Mouse (Mus musculus) Patski (cell line): ENCODE measurements around the gene Nrip1. TPM values are rescaled to one million over a fixed set of nuclear protein-coding genes. Genes with fewer than 3 reads are reported as not detected.
A peak's percentile ranks its signal among the peaks of the same experiment; 100 is the strongest.

ENCODE experiments used
- ATAC-seq: fragments of 100-300 bp; one replicate; pipeline ENCODE4 v1.8.0; 2021
- CTCF ChIA-PET: fragments of 350-600 bp; sonication (Branson Sonifier 250); formaldehyde crosslinking; loops from one replicate; lab custom pipeline; 2022; ENCODE audit warnings: inconsistent platforms; lab: Charles Lee
- POLR2A ChIA-PET: fragments of 350-600 bp; sonication (Branson Sonifier 250); formaldehyde crosslinking; loops from one replicate; lab custom pipeline; 2022; ENCODE audit warnings: antibody characterized with exemption, inconsistent platforms; lab: Charles Lee
- DNase-seq: peaks from one replicate; pipeline ENCODE4 v3.0.0-alpha.2; 2011; ENCODE audit warnings: low read depth, low spot score
- H3K27me3 ChIP-seq: fragments of 371-371 bp; one replicate; pipeline ENCODE4 v1.5.1; 2021
- CTCF ChIP-seq: fragments of 100-300 bp; IDR thresholded peaks from one replicate; pipeline ENCODE4 v1.5.1; 2021
- in situ Hi-C: fragments of 300-500 bp; cut with MboI; formaldehyde crosslinking; loops from 3 replicates; pipeline ENCODE4 v1.11.1; 2018; ENCODE audit warnings: low pct_unique_long_range_greater_than_20kb, mixed read lengths
- polyA plus RNA-seq: library from polyadenylated mRNA; unstranded; gene quantifications from one replicate; pipeline ENCODE4 v1.2.3, GENCODE M21; 2021

Nrip1 gene
- 9.5 TPM for polyA plus RNA-seq

DNA sequence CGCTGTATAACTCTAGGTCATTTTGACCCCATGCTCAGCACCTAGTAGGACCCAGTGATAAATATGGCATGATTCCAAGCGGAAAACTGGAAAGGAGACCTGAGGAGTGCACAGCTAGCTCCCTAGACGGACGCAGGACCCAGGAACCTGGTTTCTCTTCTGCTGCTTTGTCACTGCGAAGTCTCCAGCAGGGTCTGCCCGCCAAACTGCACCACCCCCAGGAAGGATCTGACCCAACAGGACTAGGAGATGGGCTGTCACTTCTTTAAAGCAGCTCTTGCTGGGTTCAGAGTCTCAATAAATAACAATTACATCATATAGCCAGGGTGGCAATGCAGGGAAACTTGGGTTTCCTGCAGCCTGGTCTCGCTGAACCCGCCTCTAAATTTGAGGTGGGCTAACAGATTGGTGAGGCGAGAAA, at the start of gene Nrip1:
Gene Nrip1, minus strand, starts transcription at position 157 of the 421 bp plus-strand sequence.
- in situ Hi-C loops: loop anchor here (10.0 to 25.0 kb wide), 3 partner anchors 171 to 611 kb away; partner anchors contain the start of gene Hspa13
- no peak for TF ChIP-seq CTCF
- H3K27me3 ChIP-seq: no peaks in the 10 kb centered on the region
- ChIA-PET CTCF (interaction anchor here (1.6 to 2.6 kb wide), 3 partner anchors 13 to 31 kb away, joined by 3 to 5 read pairs (median 4); no protein-coding TSS in a partner anchor), POLR2A (interaction anchor here (0.6 kb wide), 1 partner anchor 25 kb away, joined by 7 read pairs; no protein-coding TSS in a partner anchor)
- DNase-seq: no peak
- ATAC-seq: peak; percentile 4

DNA sequence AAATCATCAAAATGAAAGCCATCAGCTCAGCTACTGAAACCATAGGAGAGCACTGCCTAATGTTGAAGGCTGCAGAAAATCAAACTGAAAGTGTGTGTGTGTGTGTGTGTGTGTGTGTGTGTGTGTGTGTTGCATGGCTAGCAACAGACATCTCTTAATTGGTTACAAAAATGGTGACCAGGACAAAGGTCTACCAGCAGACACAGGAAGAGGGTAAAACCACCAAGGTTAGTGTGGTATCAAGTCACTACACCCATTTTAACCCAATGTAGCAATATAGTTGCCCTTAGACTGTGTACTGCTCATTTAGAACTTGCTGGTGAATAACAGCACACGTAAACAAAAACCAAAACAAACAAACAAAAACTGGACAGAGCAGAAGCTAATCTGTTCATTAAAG, 48.9 kb upstream of the Nrip1 start:
- POLR2A ChIA-PET: no interaction called here
- no peak for DNase-seq
- no peak for ATAC-seq
- CTCF ChIA-PET: no interaction called here
- H3K27me3 ChIP-seq: no peaks in the 10 kb centered on the region
- TF ChIP-seq CTCF: no peak
- in situ Hi-C loops: no loop called here

DNA sequence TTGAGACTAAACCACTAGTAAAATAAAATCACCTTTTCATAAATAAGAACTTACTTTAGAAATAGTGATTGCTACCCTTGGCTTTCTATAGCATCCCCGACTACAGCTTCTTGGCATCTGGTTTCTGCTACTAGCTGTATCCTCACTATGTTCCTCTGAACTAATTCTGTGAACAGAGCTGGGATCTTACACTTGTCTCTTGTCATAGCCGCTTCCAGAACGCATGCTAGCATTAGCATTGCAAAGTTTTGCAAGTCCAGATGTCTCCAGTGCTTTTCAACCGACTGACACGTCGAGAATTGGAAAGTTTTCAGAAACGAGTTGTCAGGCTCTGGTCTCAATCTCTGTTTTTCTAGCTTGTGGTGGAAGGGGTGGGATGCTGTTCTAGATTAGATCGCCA, 46.2 kb upstream of the Nrip1 start:
- TF ChIP-seq CTCF: no peak
- H3K27me3 ChIP-seq: no peaks in the 10 kb centered on the region
- in situ Hi-C loops: no loop called here
- ChIA-PET CTCF (no interaction called here), POLR2A (no interaction called here)
- ATAC-seq (no peak), DNase-seq (no peak)

DNA sequence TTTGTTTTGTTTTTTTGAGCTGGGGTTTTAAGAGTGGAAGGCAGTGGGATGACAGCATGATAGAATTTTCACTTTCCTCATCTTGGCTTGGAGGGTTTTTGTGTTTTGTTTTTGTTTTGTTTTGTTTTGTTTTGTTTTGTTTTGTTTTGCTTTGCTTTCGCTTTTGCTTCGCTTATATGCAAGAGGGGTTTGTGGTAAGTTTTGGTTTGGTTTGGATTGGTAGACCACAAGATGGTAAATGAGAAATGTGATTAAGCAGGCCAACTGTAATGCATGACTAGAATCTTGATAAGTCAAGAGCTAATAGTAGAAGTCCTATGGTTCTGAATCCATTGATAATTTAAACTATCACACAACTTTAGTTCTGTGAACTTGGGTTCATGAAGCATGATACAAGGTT, 42.9 kb upstream of the Nrip1 start:
- in situ Hi-C loops: no loop called here
- CTCF ChIA-PET: interaction anchor here (1.3 kb wide), 1 partner anchor 26 kb away, joined by 3 read pairs; no protein-coding TSS in a partner anchor
- DNase-seq (no peak), ATAC-seq (no peak)
- no peaks in the 10 kb centered on the region for H3K27me3 ChIP-seq
- POLR2A ChIA-PET: no interaction called here
- TF ChIP-seq CTCF: no peak

DNA sequence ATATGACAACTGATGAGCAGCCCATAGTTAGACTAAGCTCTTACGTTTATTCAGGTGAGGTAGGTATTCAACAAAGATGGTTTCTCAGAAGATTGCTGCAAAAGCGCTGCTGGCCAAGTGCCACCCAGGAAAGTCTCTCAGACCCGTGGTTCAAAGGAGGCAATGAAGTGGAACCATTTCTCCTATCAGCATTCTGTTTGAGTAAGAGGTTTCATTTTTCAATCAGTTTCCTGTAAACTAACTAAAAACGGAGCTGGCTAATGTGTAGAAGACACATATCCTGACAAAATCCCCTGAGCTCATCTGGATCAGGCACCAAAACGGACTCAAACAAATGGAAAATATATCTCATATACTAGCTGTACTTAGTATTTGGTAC, 42.4 kb upstream of the Nrip1 start:
- TF ChIP-seq CTCF: no peak
- ATAC-seq: no peak
- no peak for DNase-seq
- in situ Hi-C loops: no loop called here
- ChIA-PET CTCF (interaction anchor here (1.3 kb wide), 1 partner anchor 26 kb away, joined by 3 read pairs; no protein-coding TSS in a partner anchor), POLR2A (no interaction called here)
- no peaks in the 10 kb centered on the region for H3K27me3 ChIP-seq

DNA sequence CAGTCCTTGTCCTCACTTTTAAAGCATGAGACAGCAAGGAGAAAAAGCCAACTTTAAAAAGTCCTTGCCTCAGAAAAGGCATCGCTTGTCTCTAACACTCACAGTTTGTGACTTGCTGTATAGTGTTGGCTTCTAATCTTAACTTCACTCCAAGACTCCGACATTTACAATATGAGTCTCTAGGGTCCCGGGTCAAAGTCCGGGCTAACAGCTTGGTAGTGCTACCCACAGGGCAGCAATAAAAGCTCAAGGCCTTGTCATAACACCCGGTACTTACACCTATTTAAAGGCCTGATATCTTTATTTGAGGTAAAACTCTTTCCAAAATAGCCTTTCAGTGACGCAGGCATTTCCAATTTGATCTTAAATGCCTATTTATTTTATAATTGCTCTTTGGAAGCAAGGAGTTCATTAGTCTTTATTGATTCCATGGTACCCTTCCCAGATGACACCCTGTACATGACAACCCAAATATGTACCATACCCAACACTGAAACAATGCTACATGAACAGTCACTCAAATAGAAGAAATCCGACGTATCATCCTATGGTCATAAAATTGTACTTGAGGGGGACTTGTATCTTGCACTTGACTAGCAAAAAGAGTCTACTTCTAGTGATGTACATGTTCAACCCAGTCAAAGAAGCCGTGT, 41.9 kb upstream of the Nrip1 start:
- no peak for TF ChIP-seq CTCF
- CTCF ChIA-PET: interaction anchor here (1.3 kb wide), 1 partner anchor 27 kb away, joined by 3 read pairs; no protein-coding TSS in a partner anchor
- DNase-seq: no peak
- H3K27me3 ChIP-seq: no peaks in the 10 kb centered on the region
- in situ Hi-C loops: no loop called here
- POLR2A ChIA-PET: interaction anchor here (0.5 kb wide), 1 partner anchor 41 kb away, joined by 3 read pairs; no protein-coding TSS in a partner anchor
- no peak for ATAC-seq

DNA sequence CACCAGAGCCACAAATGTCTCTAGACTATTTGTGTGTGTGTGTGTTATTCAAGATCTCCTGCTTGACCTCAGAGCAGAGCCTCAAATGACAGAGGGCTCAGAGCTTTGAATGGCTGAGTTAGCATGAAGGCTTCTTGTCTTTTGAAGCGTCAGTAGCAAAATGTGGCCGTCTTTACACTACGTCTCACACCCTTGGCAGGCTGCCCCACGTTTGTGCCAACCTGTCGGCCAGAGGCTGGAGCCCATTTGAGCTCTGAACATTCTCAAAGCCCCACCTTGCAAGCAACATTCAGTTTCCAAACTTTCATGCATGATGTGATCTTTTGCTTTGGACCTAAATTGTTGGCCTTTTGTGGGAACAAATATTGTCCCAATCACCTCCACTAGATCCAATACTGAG, 40.9 kb upstream of the Nrip1 start:
- no peaks in the 10 kb centered on the region for H3K27me3 ChIP-seq
- ATAC-seq (no peak), DNase-seq (no peak)
- in situ Hi-C loops: no loop called here
- CTCF ChIA-PET: interaction anchor here (1.3 kb wide), 1 partner anchor 20 kb away, joined by 3 read pairs; no protein-coding TSS in a partner anchor
- POLR2A ChIA-PET: no interaction called here
- TF ChIP-seq CTCF: no peak

DNA sequence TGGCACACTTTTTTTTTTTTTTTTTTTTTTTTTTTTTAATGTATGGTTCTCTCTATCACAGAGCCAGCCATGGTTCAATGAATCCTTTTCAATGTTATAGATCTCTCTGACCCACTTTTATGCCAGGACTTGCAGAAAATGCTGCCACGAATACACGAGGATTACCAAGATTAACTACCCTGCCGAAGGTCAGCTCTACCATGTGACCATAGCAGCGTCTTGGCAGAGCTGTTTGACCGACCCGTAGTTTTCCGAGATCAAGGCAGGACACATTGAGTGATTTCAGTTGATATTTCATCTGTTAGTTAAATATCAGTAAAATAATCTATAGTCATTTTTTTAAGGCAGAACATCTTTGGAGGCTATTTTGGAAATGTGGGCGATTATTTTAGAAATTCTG, 40.0 kb upstream of the Nrip1 start:
- POLR2A ChIA-PET: no interaction called here
- TF ChIP-seq CTCF: no peak
- ATAC-seq: no peak
- in situ Hi-C loops: no loop called here
- no peak for DNase-seq
- CTCF ChIA-PET: interaction anchor here (1.3 kb wide), 1 partner anchor 21 kb away, joined by 3 read pairs; no protein-coding TSS in a partner anchor
- no peaks in the 10 kb centered on the region for H3K27me3 ChIP-seq

DNA sequence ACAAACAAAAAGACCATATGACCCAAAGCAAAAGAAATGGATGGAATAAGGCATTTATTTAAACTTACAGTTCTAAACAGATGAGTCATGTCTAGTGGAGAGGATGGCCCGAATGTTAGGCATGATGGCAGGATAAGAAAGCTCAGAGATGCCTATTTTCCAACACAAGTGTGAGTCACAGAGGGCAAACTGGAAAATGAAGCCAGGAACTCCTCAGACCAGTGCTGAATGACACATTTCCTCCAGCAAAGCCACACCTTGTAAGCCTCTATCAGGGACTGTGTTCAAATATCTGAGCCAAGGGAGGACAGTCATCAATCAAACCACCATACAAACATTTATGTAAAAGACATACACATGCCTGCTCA, 35.7 kb upstream of the Nrip1 start:
- ChIA-PET CTCF (no interaction called here), POLR2A (no interaction called here)
- H3K27me3 ChIP-seq: no peaks in the 10 kb centered on the region
- TF ChIP-seq CTCF: no peak
- DNase-seq (no peak), ATAC-seq (peak; percentile 83)
- in situ Hi-C loops: no loop called here

DNA sequence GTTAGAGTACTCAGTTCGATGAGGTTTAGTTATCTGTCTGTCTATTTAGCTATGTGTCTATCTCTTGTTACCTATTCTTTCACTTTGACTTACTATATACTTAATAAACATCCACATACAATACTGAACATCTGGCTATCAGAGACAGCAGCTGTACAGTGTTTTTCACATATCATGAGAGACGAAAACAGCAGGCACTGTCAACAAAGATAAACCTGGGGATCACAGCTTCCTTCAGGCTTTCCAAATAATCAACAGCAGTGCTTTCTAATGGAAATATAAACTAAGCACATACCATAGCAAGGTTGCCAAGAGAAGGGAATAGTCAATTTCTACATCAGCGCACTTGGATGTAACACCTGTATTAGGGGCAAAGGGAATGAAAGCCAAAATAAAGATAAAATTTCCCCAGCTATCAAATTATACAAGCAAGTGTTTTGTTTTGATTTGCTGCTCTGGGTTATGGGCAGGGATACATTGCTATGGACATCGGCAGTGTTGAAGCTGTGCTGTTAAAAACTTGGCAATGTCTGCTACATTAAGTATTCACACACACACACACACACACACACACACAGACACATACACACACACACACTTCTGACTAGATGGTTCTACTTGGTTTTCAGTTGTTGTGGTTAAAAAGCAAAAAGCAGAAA, 35.2 kb upstream of the Nrip1 start:
- POLR2A ChIA-PET: interaction anchor here (0.6 kb wide), 1 partner anchor 24 kb away, joined by 5 read pairs; no protein-coding TSS in a partner anchor
- no peak for TF ChIP-seq CTCF

DNA sequence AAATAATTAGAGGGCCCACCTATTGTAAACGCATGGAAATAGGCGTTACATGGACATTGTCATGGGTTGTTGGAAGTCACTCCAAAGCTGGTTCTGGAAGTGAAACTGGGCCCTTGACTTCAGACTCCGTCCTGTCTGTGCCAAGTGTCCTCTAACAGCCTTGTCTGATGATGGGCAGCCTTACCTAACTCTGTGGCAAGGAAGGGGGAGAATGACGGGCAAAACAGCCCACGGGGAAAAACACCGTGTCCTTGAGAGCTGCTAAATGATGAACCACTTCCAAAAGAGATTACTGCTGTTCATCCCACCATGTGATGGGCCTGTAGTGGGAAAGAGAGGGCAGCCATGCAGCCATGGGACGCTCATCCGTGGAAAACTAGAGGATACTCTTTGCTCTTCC, 34.6 kb upstream of the Nrip1 start:
- ChIA-PET CTCF (no interaction called here), POLR2A (no interaction called here)
- in situ Hi-C loops: no loop called here
- no peak for TF ChIP-seq CTCF
- DNase-seq: no peak
- H3K27me3 ChIP-seq: no peaks in the 10 kb centered on the region
- ATAC-seq: no peak

More for the DNA sequence above, 35.2 kb upstream of the Nrip1 start:
- CTCF ChIA-PET: no interaction called here
- H3K27me3 ChIP-seq: no peaks in the 10 kb centered on the region
- ATAC-seq (no peak), DNase-seq (no peak)
- in situ Hi-C loops: no loop called here
